Mouse (Mus musculus) forebrain, postnatal 0 days (tissue): ENCODE results near the gene Bcl7a. TPM values are rescaled to one million over a fixed set of nuclear protein-coding genes. Genes with fewer than 3 reads are reported as not detected.

ENCODE experiments used
- ATAC-seq: fragments of 200-750 bp; cut with Nextera tagmentation; 2 replicates; pipeline ENCODE4 v1.8.0; 2017; ENCODE audit warnings: mild to moderate bottlenecking, moderate library complexity
- DNase-seq: peaks from one replicate; pipeline ENCODE4 v3.0.0-alpha.2; 2015
- H3K27ac ChIP-seq: fragments of 300-500 bp; sonication (generic); 2 replicates; pipeline ENCODE4 v1.5.1; 2014; ENCODE audit warnings: low read depth, mild to moderate bottlenecking, antibody characterized with exemption, low read length, moderate library complexity, mixed read lengths
- H3K27me3 ChIP-seq: fragments of 300-500 bp; sonication (generic); 2 replicates; pipeline ENCODE4 v1.6.1; 2014; ENCODE audit warnings: mild to moderate bottlenecking, low read length, mixed read lengths; ENCODE audit not compliant: insufficient read depth
- H3K36me3 ChIP-seq: fragments of 300-500 bp; sonication (generic); 2 replicates; pipeline ENCODE4 v1.6.1; 2014; ENCODE audit warnings: mild to moderate bottlenecking, moderate library complexity; ENCODE audit not compliant: insufficient read depth
- H3K4me1 ChIP-seq: fragments of 300-500 bp; sonication (generic); 2 replicates; pipeline ENCODE4 v1.6.1; 2014; ENCODE audit warnings: antibody characterized with exemption; ENCODE audit not compliant: insufficient read depth
- H3K4me2 ChIP-seq: fragments of 300-500 bp; sonication (generic); 2 replicates; pipeline ENCODE4 v1.6.1; 2014; ENCODE audit warnings: low read depth, mild to moderate bottlenecking, moderate library complexity
- H3K4me3 ChIP-seq: fragments of 300-500 bp; sonication (generic); 2 replicates; pipeline ENCODE4 v1.5.1; 2014; ENCODE audit warnings: low read depth, low read length, mixed read lengths
- H3K9ac ChIP-seq: fragments of 300-500 bp; sonication (generic); 2 replicates; pipeline ENCODE4 v1.6.1; 2014; ENCODE audit warnings: mild to moderate bottlenecking
- H3K9me3 ChIP-seq: fragments of 300-500 bp; sonication (generic); 2 replicates; pipeline ENCODE4 v1.6.1; 2016; ENCODE audit warnings: low read length
- CTCF ChIP-seq: sonication (generic); IDR thresholded peaks from 2 replicates; pipeline ENCODE4 v1.5.1; 2016; ENCODE audit warnings: antibody characterized with exemption, control low read depth, low read depth
- WGBS: fragments of 180-500 bp; shearing (Covaris S2); extraction: QIAGEN DNeasy Blood & Tissue Kit; methylation state at CpG from one replicate; pipeline ENCODE4 v1.1.7; 2014; 5-methylcytosine and 5-hydroxymethylcytosine counted together
- polyA plus RNA-seq: library from polyadenylated mRNA; unstranded; fragments of >200 nt; fragmentation: Nextera tagmentation; extraction: Ambion mirVana; gene quantifications from 2 replicates; pipeline ENCODE4 v1.2.1, GENCODE M21; 2015
- total RNA-seq: library from RNA; depleted of rRNA; stranded (reverse); fragments of >200 nt; gene quantifications from 2 replicates; pipeline ENCODE4 v1.2.3, GENCODE M21; 2014

Gene Bcl7a
- total and polyA plus RNA-seq, 2 experiments from 2014 or later, result 38.3 to 56.0 TPM

- H3K4me2 ChIP-seq, result peak overlapping the region; percentile 79
- H3K27ac ChIP-seq, result no peak overlapping the region
- peaks cover 29% of the 10 kb centered on the region for H3K4me1 ChIP-seq
- ATAC-seq (no peak), DNase-seq (no peak)
- H3K4me3 ChIP-seq, result peak overlapping the region; percentile 10; the same call in 1 of the 2 replicates
- H3K27me3 ChIP-seq, result no peaks in the 10 kb centered on the region
- no peak overlapping the region for H3K9ac ChIP-seq
- WGBS, result 82% methylated on average over 11 of the region's 11 CpGs
- no peaks in the 10 kb centered on the region for H3K36me3 ChIP-seq
- no peak for TF ChIP-seq CTCF
- H3K9me3 ChIP-seq, result no peaks in the 10 kb centered on the region
These were observed 54.2 kb downstream of the Bcl7a start for GRCm38 (mm10) chr5:123397786-123398185.

- Histone ChIP-seq H3K36me3 (no peaks in the 10 kb centered on the region), H3K9me3 (no peaks in the 10 kb centered on the region), H3K9ac (no peak overlapping the region), H3K4me3 (no peak overlapping the region), H3K27ac (no peak overlapping the region), H3K4me2 (no peak overlapping the region), H3K27me3 (no peaks in the 10 kb centered on the region), H3K4me1 (peaks cover 29% of the 10 kb centered on the region)
- ATAC-seq, result no peak
- 93% methylated on average over 4 of the region's 4 CpGs for WGBS
- DNase-seq, result no peak
- TF ChIP-seq CTCF, result no peak
These were observed 55.3 kb downstream of the Bcl7a start for GRCm38 (mm10) chr5:123398856-123399498.

DNA sequence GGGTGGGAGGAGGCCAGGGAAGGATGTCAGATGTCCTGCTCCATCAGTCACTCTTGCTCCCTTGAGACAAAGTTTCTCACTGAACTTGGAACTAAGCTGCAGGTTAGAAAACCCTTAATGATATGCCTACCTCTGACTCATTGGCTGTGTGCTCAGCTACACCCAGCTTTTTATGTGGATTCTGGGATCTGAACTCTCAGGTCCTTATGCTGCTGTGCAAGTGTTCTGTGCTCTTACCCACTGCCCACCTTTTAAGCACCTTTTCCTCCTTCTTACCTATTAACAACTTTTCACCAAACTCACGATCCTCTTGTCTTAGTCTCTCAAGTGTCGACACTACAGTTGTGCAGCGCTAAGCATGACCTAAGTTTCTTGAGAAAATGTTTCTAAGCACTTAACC lies 60.8 kb downstream of the Bcl7a start:
- H3K4me3 ChIP-seq, result no peak overlapping the region
- H3K9me3 ChIP-seq, result no peaks in the 10 kb centered on the region
- H3K4me2 ChIP-seq, result no peak overlapping the region
- no peak overlapping the region for H3K27ac ChIP-seq
- 88% methylated on average over 3 of the region's 3 CpGs for WGBS
- no peak for DNase-seq
- H3K27me3 ChIP-seq, result no peaks in the 10 kb centered on the region
- TF ChIP-seq CTCF, result no peak
- no peak for ATAC-seq
- H3K9ac ChIP-seq, result no peak overlapping the region
- no peaks in the 10 kb centered on the region for H3K36me3 ChIP-seq
- H3K4me1 ChIP-seq, result no peaks in the 10 kb centered on the region

DNA sequence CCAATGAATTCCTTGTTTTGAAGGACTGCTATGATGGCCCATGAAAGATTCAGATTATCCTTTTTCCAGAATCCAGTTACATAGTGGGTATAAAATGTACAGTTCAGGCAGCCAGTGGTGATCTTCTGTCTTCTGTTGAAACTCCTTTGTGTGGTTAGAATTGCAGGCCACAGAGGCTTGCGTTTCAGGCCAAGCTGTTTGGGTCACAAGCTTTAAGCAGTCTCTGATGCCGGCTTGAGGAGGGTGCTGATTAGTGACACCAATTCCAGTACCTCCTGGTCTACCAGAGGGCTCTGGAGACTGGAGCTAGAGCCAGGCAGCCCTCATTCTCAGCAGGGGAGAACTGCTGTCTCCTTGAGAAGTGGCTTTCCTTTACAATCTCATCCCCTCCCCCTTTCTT lies 63.3 kb downstream of the Bcl7a start:
- 0 out of 2 replicates have a peak, but pooled peaks cover 3% of the 10 kb centered on the region for H3K36me3 ChIP-seq
- no peak overlapping the region for H3K4me2 ChIP-seq
- DNase-seq (no peak), ATAC-seq (no peak)
- H3K9ac ChIP-seq, result no peak overlapping the region
- H3K9me3 ChIP-seq, result no peaks in the 10 kb centered on the region
- H3K4me1 ChIP-seq, result no peaks in the 10 kb centered on the region
- TF ChIP-seq CTCF, result no peak
- WGBS, result 53% methylated on average over 2 of the region's 2 CpGs
- H3K27me3 ChIP-seq, result no peaks in the 10 kb centered on the region
- no peak overlapping the region for H3K4me3 ChIP-seq
- no peak overlapping the region for H3K27ac ChIP-seq

- DNase-seq (no peak), ATAC-seq (no peak)
- 0 out of 2 replicates have a peak, but pooled peaks cover 3% of the 10 kb centered on the region for H3K36me3 ChIP-seq
- no peaks in the 10 kb centered on the region for H3K4me1 ChIP-seq
- 56% methylated on average over 3 of the region's 3 CpGs for WGBS
- H3K27ac ChIP-seq, result no peak overlapping the region
- no peaks in the 10 kb centered on the region for H3K27me3 ChIP-seq
- TF ChIP-seq CTCF, result no peak
- no peak overlapping the region for H3K4me3 ChIP-seq
- H3K9ac ChIP-seq, result no peak overlapping the region
- no peak overlapping the region for H3K4me2 ChIP-seq
- no peaks in the 10 kb centered on the region for H3K9me3 ChIP-seq
These were observed 64.5 kb downstream of the Bcl7a start for GRCm38 (mm10) chr5:123408176-123408575.

DNA sequence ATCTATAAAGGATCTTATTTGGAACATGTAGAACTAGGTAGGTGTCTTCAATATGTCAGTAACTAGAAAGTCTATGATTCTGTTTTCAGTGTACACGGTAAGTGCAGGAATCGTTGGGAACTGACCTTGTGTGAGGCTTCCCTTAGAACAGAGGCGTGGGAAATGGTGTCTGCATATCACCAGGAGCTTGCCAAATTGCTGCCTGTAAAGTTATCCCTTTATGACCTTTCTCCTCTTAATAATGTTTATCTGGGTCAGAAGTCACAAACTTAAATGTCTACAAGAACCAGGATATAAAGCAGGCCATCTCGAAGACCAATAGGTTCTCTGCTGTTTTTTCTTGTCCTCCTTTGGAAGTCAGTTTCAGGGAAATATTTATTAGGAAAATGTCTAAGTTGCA lies 68.6 kb downstream of the Bcl7a start:
- Histone ChIP-seq H3K36me3 (0 out of 2 replicates have a peak, but pooled peaks cover 3% of the 10 kb centered on the region), H3K4me2 (no peak overlapping the region), H3K27ac (no peak overlapping the region), H3K27me3 (no peaks in the 10 kb centered on the region), H3K9me3 (no peaks in the 10 kb centered on the region), H3K4me1 (no peaks in the 10 kb centered on the region), H3K4me3 (no peak overlapping the region), H3K9ac (no peak overlapping the region)
- TF ChIP-seq CTCF, result no peak
- ATAC-seq (no peak), DNase-seq (no peak)
- 91% methylated on average over 4 of the region's 4 CpGs for WGBS

DNA sequence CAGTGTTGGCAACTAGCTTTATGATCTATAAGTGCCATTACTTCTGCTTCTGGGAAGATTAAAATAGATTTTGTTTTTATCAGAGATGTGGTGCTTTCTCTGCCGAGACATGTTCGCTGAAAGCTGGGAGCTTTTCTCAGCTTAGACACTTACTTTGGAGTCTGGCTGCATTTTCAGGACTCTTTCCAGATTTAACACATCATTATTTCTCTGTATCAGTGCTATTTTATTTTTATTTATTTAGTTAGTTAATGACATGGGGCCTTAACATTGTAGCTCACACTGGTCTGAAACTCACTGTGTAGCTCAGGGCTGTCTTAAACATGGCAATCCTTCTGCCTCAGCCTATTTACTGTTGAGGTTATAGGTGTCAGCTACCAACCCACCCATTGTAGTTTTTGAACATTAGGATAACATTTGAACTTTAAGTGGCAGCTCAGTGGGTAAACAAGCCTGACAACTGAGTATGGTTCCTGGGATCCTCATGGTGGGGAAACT lies 70.3 kb downstream of the Bcl7a start:
- DNase-seq, result no peak
- no peak overlapping the region for H3K9ac ChIP-seq

More for the DNA sequence above, 70.3 kb downstream of the Bcl7a start:
- ATAC-seq, result no peak
- Histone ChIP-seq H3K27me3 (no peaks in the 10 kb centered on the region), H3K27ac (no peak overlapping the region), H3K9me3 (no peaks in the 10 kb centered on the region), H3K4me2 (no peak overlapping the region), H3K4me3 (no peak overlapping the region), H3K4me1 (no peaks in the 10 kb centered on the region), H3K36me3 (0 out of 2 replicates have a peak, but pooled peaks cover 3% of the 10 kb centered on the region)
- 61% methylated on average over 2 of the region's 2 CpGs for WGBS
- TF ChIP-seq CTCF, result no peak
